Mouse (Mus musculus) gastrocnemius, postnatal 14 days (tissue): ENCODE data around the gene Haghl. TPM values are rescaled to one million over a fixed set of nuclear protein-coding genes. Genes with fewer than 3 reads are reported as not detected.

Experiments
- DNase-seq: peaks from one replicate; pipeline ENCODE4 v3.0.0; 2021; ENCODE audit warnings: mixed read lengths
- intact Hi-C: fragments of 180-260 bp; cut with DNase I; formaldehyde crosslinking; loops from one replicate; pipeline ENCODE4 v1.15.1; 2025; ENCODE audit warnings: low total_unique reads
- total RNA-seq, 2 experiments: library from RNA; stranded (reverse); gene quantifications; 2 replicates each; pipeline ENCODE4 v1.2.3; 2021

The Haghl gene
- total RNA-seq, 2 experiments from 2014 or later: 13.9 to 16.1 TPM

DNA sequence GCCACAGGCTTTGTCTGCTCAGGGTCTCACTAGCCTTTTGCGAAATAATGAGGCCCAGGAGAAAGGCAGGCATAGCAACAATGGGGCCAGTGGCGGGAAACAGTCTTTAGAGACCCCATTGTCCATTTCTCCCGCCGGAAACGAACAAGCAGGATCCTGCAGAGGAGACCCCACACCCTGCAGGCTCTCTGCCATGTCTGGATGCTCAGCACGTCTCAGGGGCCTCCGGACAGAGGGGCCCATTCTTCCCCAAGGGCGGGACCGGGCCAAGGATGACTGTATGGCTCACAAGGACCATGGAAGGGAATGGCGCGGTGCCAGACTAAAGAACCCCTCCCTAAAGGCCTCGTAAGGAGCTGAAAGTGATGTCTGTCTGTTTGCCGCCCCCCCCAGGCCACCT lies 8.7 kb upstream of the Haghl start:
- no peak for DNase-seq
- intact Hi-C loops: no loop called here

DNA sequence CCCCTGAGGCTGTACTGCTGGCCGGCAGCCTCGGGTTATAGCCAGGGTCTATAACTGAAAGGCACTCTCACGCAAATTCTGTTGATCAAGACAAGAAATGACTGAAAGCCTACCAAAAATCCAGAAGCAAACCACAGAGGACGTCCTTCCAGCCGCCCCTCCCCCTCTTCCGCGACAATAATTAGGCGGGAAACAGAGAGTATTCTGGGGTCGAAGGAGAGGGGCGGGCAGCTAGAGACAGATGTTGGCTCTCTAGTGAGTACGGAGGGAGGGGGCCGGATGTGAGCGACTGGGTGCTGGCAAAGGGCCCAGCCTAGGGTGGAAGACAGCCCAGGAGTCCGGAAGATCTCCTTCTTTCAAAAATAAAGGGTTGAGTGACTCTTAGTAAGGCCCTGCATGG lies 7.1 kb upstream of the Haghl start, which contains the start of gene Fam173a:
Gene Fam173a (minus strand): TSS at position 287 of the 400 bp plus-strand sequence.
- intact Hi-C loops: no loop called here

DNA sequence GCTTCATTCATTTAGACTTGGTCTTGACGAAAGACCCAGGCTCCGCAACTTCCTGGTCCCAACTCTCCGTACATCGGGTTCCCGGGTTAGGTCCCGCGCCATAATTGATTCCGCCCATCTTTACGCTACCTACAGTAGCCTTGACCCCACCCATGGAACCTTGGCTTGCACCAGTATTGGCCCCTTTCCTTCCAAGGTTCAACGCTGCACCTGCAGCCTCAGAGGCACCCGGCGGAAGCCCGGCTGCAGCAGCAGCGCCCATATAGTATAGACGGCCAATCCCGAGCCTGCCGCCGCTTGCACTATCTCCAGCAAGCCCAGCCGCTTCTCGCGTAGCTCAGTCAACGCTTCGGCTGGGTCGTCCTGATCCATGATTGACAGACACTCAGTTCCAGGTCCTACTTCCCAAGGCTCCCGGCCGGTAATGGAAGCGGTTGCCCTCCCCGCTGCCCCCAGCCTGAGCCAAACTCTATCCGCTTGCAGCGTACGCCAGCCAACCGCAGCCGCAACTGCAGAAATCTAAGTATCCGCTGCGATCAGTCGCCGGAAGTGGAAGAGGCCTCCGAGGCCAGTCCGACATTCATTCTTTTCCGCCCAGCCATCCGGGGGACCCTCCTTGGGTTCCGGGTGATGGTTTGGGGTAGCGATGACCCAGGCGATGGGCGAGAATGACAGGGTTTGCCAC lies 6.5 kb upstream of the Haghl start:
- DNase-seq: peak; percentile 84
- intact Hi-C loops: no loop called here

More for the DNA sequence above, 7.1 kb upstream of the Haghl start, which contains the start of gene Fam173a:
- DNase-seq: peak; percentile 84

DNA sequence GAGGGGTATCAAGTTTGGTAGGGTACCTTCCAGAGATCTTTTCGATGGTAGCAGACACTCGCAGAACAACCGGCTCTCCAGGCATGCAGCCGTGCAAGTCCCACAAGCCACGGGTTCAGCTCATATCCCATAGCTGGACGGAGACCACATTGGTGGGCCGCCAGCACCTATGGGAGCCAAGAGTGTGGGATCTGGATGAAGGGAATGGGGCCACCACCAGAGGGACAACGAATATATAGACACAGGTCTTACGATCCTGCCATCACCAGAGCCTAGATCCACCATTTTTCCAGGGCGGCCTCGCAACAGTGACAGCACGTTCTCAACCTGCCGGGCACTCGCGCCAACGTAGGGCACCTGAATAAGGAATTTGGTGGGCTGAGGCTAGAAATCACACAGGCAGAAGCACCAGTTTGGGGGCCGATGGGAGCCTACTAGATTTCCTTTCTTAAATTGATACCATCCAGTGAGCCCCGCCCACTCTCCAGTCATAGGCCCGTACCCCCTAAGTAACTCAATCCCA lies 5.9 kb upstream of the Haghl start:
- DNase-seq: no peak
- intact Hi-C loops: no loop called here

DNA sequence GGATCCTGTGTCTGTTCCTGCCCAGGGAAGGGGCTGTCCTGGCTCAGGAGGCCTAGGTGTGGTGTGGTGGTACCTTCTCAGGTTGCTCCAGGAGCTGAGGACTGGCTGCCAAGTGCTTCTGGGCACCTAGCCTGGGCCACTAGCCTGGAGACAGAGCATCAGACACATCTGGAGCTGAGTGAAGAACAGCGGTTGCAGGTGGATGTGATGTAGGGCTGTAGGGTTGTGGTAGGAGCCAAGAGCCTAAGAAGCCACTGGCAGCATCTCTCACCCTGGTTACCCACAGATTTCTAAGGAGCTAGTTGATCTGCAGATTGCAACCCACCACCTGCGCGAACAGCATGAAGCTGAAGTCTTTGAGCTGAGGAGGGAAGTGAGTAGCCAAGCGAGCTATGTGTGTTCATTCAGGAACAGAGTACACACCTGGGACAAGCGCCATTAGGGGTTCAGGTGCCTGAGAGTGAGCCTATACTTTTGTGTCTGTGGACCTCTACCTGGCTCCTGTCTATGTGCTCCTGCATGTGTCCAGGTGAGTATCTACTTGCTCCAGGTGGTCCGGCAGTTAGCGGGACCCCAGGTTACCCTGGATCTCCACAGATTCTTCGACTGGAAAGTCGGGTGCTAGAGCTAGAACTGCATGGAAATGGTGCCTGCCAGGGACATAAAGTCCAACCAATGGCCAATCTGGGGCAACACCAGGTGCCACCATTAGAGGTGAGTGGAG lies 1.5 kb upstream of the Haghl start:
- intact Hi-C loops: no loop called here

DNA sequence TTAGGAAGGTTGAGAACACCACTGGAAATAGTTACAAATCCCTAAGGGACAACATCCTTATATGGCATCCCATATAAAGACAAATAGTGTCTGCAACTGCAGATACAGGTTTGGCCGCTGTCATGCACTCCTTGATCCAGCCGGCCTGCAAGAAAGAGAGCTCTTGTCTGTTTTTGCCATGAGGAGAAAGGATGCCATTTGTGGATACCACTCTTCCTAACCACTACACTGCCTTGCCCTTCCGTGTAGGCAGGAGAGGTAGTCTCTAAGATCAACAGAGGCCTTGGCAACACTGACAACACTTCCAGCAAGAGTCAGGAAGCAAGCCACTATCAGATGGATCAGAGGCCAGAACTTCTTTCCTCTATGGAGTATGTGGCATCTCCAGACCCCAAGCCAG lies 807 bp upstream of the Haghl start, which contains the start of gene Ccdc78:
Gene Ccdc78 (plus strand): TSS at position 301 of the 400 bp plus-strand sequence.
- DNase-seq: no peak
- intact Hi-C loops: no loop called here

More for the DNA sequence above, 1.5 kb upstream of the Haghl start:
- no peak for DNase-seq

DNA sequence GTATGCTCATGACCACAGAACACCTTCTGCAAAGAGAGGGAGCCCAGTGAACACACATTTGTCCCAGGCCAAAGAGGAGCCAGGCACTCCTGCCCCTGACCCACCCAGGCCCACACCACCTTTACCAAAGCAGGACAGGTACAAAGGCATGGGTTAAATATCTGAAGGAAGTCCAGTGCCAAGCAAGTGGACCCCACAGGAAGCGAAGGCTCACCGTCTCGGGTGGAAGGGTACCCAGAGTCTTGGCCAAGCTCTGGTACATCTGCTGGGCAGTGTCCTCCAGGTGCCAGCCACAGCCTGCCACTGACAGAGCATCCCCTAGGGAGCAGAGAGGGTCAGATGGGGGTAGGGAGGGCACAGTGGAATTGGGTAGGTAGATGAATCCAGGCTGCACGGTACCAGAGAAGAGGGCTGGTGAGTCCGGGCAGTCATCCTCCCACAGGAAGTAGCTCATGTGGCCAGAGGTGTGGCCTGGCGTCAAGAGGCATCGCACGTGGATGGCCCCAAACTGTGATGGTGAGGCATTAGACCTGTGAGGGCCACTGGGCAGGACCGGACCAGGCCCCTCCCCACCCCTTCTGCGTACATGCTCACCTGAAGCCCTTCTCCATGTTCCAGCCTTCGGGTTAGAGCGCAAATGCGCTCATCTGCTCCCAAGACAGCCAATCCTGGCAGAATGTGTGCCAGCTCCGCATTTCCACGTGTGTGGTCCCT lies 1.5 kb downstream of the Haghl start:
- intact Hi-C loops: no loop called here

DNA sequence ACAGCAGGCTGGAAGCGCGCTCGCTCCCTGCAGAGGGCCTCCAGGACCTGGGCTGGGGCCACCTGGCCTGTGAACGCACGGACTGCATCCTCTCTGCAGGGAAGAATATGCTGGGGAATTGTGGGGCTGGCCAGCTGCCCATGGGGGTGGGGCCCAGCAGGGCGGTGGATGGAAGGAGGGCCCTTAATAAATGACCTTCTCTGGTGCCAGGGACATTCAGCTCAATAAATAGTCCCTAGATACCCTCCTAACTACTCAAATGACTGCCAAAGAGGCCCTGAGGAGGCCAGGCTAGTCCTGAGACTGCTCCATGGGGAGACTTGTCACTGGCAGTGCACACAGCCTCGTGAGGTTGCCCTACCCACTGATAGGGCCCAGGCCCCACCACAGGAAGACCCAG lies 2.4 kb downstream of the Haghl start:
- intact Hi-C loops: no loop called here

More for the DNA sequence above, 1.5 kb downstream of the Haghl start:
- DNase-seq: no peak

DNA sequence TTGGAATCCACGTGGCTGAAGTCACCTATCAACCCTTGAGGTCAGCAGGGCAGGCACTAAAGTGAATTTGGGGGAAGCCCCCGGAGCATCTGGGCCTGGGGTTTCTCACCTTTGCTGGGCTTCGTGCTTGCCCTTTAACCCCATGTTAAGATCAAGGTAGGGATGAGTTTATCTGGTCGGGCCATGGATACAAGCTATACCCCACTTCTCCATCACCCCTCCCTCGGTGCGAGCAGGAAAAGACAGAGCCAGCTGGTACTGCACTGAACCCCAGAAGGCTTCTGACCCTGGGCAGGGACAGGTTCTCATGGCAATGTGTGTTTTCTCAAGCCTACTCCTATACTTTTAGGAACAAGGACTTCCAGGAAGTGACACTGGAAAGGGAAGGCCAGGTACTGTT lies 4.1 kb downstream of the Haghl start:
- DNase-seq: no peak
- intact Hi-C loops: no loop called here

More for the DNA sequence above, 2.4 kb downstream of the Haghl start:
- no peak for DNase-seq

DNA sequence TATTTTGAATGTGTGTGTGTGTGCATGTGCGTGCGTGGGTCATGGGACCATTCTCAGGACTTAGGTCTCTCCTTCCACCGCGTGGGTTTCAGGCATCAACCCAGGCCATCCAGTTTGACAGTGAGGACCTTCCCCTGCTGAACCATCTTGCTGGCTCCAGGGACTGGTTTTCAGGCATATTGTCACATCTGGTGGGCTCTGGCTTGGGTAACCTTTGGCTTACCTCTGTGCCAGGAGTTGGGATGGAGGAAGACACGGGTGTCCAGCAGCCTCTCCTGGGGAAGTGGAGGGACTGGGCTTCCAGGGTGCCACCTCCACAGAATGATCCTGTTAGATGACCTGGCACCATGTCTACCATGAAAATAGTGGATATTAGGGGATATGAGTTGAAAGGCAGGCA lies 7.5 kb downstream of the Haghl start:
- DNase-seq: no peak
- intact Hi-C loops: no loop called here

DNA sequence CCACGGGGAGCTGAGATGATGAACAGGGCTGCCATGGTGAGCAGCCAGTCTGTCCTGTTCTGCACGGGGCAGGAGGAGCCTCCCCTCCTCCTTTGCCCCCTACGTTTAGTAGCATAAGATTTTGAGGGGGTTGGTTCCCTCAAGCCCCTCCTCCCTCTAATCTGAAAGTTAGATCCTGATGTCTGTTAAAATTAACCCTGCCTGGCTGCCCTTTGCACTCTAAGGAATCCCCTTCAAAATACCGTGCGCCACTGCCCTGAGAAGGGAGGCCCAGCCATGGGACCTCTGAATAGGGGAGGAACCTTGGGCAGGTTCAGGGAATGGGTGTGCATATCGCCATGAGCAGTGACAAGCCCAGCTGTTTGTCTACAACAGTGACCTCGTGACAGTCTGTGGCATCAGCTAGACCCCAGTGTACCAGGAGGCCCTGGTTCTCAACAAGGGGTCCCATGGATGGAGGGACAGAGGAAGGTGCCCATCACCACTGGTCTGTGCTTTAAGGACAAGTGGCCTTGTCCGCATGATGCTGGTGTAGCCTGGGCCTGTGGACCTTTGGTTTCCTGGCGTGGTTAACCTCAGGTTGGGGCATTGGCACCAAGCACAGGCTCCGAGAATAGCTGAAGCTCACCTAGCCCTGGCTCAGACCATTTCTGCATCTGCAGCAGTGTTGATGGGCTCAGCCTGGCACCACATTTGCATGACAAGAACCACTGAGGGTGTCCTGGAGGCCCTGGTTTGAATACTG lies 10.0 kb downstream of the Haghl start:
- intact Hi-C loops: no loop called here
- no peak for DNase-seq

DNA sequence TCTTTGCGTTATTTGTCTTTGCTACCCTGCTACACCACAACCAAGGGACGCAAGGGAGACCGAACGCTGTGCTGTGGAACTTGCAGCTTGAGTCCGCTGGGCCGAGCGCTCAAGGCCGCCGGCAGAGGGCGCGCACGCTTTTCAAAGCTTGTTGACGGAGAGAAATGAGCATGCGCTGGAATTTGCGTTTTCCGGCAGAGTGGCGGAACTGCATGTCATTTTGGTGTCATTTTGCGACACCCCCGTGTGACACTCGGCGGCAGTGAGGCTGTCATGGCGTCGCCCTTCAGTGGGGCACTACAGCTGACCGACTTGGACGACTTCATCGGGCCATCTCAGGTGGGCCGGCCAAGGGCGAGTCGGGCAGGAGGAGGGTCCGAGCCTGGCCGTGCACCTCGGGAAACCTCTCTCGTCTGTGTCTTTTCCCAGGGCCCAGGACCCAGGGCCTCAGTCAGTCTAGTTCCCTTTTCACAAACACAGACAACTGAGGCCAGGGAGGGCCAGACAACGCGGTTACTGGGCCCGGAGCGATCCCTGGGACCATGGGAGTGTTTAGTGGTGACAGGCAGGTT lies 11.8 kb downstream of the Haghl start, which contains the start of gene Narfl:
Gene Narfl (plus strand): TSS at position 228 of the 572 bp plus-strand sequence.
- DNase-seq: peak; percentile 95
- intact Hi-C loops: loop anchor here (2.0 kb wide), 1 partner anchor 29 kb away; no protein-coding TSS in a partner anchor

DNA sequence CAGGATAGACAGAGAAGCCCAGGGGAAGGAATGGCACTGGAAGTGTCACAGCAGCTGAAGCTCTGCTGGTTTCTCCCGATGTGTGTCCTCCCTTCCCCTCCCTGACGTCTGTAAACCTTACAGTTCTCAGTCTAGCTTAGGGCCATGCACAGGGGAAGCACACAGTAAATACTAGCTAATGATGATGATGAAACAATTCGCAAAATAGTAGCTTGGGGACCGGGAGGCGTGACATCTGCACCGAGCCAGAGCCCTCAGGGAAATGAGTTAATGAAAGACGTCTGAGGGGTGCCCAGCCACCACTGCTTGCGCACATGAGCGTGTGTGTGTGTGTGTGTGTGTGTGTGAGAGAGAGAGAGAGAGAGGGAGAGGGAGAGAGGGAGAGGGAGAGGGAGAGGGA lies 16.1 kb downstream of the Haghl start:
- intact Hi-C loops: no loop called here
- no peak for DNase-seq

DNA sequence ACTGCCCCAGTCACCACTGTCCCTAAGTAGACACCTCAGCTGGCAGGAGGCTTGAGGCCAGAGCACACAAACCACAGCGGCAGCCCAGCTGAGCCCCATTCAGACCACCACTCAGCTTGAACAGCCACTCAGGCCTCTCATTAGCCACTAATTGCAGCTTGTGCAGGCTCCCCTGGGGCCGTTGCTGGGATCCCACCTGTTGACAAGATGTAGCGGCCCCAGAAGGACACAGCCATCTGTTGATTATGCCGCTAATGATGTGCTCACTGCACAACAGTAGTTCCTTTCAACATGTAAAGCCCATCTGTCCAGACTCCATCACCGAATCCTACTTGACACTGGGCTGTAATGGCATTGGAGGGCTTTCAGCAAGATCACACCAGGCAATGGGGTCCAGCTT lies 19.6 kb downstream of the Haghl start:
- DNase-seq: no peak
- intact Hi-C loops: no loop called here

DNA sequence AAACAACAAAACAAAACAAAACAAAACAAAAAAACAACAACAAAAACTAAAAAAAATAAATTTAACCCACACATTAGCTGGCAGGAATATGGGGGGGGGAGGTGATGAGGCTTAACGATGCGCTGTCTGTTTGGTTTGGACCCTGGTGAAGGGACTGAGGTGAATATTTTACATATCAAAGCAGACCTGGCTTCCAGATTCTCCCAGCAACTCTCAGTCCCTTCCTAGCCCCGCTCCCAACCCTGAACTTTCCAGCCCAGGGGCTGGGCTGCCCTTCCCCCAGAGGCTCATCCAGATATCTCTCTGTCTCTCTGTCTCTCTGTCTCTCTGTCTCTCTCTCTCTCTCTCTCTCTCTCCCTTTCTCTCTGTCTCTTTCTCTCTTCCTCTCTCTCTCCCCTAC lies 22.9 kb downstream of the Haghl start:
- DNase-seq: no peak
- intact Hi-C loops: no loop called here

DNA sequence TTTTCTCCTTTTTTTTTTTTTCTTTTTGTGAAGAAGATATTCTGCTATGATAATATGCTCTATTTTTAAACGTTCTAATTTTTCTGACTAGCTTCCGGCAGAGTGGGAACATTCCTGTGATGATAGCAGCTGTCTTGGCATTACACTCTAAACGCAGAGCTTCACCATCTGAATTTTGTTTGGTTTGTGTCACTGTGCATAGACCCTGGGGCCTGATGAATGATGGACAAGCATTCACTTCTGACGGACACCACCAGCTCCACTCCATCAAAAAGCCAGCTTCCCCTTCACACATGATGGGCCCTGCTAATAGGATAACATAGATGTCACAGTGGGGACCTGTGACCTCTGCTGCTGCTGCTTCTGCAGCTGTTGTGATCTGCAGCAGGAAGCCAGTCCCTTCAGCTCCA lies 23.9 kb downstream of the Haghl start:
- intact Hi-C loops: no loop called here

DNA sequence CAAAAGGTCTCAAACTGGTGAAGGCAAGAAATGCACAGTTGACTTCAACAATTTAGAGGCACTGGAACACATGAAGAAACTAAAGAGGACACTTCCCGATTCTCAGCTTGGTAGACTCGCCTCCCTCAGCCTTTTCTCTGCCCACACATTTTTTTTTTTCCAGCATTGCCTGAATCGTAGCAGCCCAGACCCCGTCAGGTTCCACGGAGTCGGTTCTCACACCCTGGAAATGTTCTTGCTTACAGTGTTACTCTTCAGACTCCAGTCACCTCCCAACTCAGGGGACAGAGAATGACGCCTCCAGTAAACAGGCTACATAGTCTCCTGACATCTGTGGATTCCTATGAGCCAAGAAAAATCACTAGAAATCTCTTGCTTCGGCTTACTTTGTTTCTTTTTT lies 25.3 kb downstream of the Haghl start:
- intact Hi-C loops: no loop called here
- no peak for DNase-seq

More for the DNA sequence above, 23.9 kb downstream of the Haghl start:
- no peak for DNase-seq

DNA sequence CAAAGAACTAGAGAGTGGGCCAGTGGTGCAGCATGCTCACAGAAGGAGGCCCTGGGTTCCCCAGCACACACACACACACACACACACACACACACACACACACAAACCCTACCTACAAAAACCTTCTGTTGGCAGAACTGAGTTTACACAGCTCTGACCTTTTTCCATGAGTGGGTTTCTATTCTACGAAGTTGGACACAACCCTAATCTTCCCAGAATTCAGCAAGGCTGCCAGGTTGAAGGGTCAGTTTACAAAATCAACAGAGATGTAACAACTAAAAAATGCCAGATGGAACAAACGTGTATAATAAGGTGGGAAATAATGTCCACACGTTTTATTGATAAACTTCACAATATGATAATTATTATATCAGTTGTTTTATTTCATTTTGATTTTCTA lies 27.8 kb downstream of the Haghl start:
- DNase-seq: no peak
- intact Hi-C loops: no loop called here
